Mouse (Mus musculus) megakaryocyte, embryonic 14.5 days (primary cell): ENCODE measurements at regions not wholly inside any gene's neighbourhood (a gene's known extent, or its start where the extent isn't known, plus 50 kb on each side); places are given as distances from the start of the nearest gene placed in this dataset.

Source experiments
- FLI1 ChIP-seq: IDR thresholded peaks from 2 replicates; pipeline ENCODE4 v1.6.1; 2012; ENCODE audit warnings: low read length, inconsistent platforms, mixed read lengths
- GATA1 ChIP-seq: IDR thresholded peaks from 3 replicates; pipeline ENCODE4 v1.6.1; 2012; ENCODE audit warnings: mixed read lengths, low read length, inconsistent platforms, borderline replicate concordance

DNA sequence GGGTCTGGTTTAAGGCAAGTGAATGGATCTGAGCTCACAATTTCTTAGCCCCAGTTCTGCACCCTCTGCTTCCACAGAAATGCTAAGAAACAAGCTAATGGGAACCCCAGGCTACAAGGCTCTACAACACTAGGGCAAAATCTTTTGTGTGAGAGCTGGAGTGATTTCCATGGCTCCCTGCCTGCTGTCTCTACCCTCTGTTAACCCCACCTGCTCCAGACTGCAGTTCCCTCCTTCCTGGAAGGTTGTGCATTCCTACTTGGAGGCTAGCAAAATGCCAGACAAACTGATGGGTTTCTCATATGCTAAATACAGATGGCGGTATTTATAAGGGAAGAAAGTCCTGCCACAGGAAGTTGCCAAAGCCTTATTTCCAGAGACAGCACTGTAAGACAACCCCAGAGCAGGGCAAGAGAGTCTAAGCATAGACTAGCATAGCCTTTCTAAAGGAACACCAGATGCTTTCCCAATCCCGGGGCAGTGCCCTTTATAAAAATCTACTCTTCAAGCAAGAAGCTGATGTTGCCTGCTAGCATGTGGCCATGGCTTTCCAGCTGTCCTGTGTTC lies 145.1 kb downstream of the Spata19 start:
- TF ChIP-seq GATA1, result no peak
- no peak for TF ChIP-seq FLI1
